Mouse (Mus musculus): ENCODE measurements around the gene Tbkbp1.

DNA sequence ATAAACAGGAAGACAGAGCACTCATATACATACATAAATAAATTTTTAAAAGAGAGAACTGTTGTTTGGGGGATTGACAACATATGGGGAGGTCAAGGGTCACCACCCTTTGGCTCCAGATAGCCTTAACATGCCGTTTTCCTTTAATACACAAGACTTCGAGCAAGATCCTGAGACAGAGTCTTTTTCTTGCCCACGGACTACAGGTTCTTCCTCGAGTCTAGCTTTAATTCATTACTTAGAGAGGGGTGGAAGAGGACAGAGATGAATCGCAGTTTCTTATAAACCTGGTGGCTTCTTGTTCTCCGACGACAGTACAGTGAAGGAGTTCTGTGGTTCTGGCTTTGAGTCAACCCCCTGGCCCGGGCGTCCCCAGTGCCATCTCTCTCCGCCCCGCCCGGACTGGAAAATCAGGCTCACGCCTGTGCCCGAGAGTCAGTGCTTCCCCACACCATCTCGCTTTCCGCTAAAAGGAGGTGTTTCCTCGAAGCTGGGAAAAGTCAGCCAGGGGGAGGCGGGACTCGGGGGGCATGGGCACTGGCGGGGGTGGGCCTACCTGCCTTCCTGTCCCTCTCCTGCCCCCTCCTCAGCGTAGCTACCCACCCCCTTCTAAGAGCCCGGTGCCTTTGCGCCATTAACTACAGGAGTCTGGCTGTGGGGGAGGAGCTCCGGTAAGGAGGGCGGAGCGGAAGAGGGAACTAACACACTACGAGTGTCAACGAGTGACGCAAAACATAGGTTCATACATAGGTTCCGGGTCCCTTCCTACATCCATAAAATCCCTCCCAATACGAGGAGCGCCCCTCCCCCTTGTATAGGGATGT, 24.4 kb downstream of the Tbkbp1 start:
- TF ChIP-seq POLR2A (IDR thresholded peaks at IDR 0.05; ENCODE audit: low read depth, low read length) = no peak
- no peak for TF ChIP-seq CTCF (conservative IDR thresholded peaks at IDR 0.05; ENCODE audit: insufficient read depth, insufficient read length, low read depth, low read length)
